Mouse (Mus musculus) brain, embryonic 14.5 days (tissue): ENCODE results near the gene Atp2c2.

ENCODE experiments used
- CTCF ChIP-seq: fragments of 200-500 bp; IDR thresholded peaks from 2 replicates; pipeline ENCODE4 v1.5.1; 2012; ENCODE audit warnings: inconsistent platforms, mild to moderate bottlenecking, moderate library complexity, borderline replicate concordance; ENCODE audit not compliant: insufficient read depth, insufficient read length; ENCODE audit errors: extremely low read depth
- POLR2A ChIP-seq: fragments of 200-500 bp; IDR thresholded peaks from 2 replicates; pipeline ENCODE4 v1.6.1; 2012; ENCODE audit warnings: mild to moderate bottlenecking, inconsistent platforms, borderline replicate concordance; ENCODE audit not compliant: poor library complexity, insufficient read depth, insufficient read length, severe bottlenecking; ENCODE audit errors: extremely low read depth

DNA sequence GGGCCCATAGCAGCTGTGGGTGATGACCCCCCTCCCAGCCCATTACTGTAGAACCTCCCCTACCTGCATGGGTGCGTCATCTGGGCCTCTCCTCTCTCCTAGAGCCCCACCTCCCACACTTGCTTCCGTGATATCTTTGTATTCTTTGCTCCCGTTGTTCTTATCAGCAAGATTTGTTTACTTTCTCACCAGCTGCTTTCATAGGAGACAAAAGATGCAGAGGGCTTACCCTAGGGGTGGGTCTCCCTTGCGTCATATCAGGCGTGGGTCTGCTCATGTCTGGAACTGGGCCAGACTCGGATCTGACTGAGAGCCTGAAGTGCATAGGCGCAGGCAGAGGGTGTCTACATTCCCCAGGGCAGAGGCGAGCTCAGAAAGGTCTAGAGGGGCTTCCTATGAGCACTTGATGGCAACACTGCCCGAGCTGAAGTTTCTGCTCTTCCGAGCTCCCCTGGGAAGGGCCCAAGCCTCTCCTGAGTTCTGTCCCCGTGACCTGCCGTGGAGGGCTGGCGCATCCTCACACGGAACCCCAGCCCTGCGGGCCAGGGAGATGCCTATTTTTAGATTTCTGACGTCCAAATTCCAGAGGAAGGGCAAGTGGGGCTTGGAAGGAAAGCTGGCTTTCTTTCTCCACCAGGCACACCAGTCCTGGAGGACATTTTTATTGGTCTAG lies 29.3 kb upstream of the Atp2c2 start:
- TF ChIP-seq CTCF (no peak), POLR2A (no peak)
